ENCODE assay signal across 23 mouse cellular contexts in genomic region chr15:31398769-31399168, GRCm38 (mm10). TPM values are rescaled to one million over a fixed set of nuclear protein-coding genes. Genes with fewer than 3 reads are reported as not detected.
DNase-seq lines count a peak whose midpoint lies in the region; ATAC-seq and TF ChIP-seq lines count a peak whose summit lies in the region.
"Had no signal": no experiment of that assay in that cellular context is flagged by ENCODE, and none has a peak within 500 bp of the region (broad histone marks: within the 10 kb centered on the region; RNA-seq: fewer than 3 reads in every experiment).

No protein-coding gene starts in this region.

- DNase-seq in frontal cortex, postnatal 10 days (ENCODE audit: low spot score in 2 of 2) = no peak
- no peak for DNase-seq in layer of hippocampus, adult 2 months (ENCODE audit: low spot score in 2 of 2)
- no peak for DNase-seq in layer of hippocampus, postnatal 25 days (ENCODE audit: extremely low spot score in 1 of 2, low spot score in 1 of 2)
- peak; percentile 66 for DNase-seq in right cerebral cortex, postnatal 25 days
- DNase-seq in right cerebral cortex, postnatal 14 days = no peak
- DNase-seq in liver = no peak
- DNase-seq: adrenal gland, adult 8-10 months; cerebellum, adult 18-20 months; cerebellum, postnatal 14 days; kidney, adult 8-10 months; kidney, postnatal 10 days; lung, adult 2 months; lung, postnatal 14 days; thymus, postnatal 36 days had no signal

- no peak for TF ChIP-seq CTCF in layer of hippocampus, adult 2 months (conservative IDR thresholded peaks at IDR 0.05)

- peak overlapping the region; percentile 54 for H3K27ac ChIP-seq in layer of hippocampus, adult 2 months
- H3K27ac ChIP-seq: embryonic facial prominence, embryonic 12.5 days; hindbrain, embryonic 15.5 days; limb, embryonic 12.5 days; liver, embryonic 12.5 days; neural tube, embryonic 15.5 days; stomach, embryonic 15.5 days had no signal

- ATAC-seq in frontal cortex, adult (ENCODE audit: low TSS enrichment) = peak; percentile 66
- ATAC-seq: activated CD4-positive, CD25-positive, alpha-beta regulatory T cell, adult 4 months; liver, embryonic 12.5 days had no signal

- no peak overlapping the region for H3K4me3 ChIP-seq in layer of hippocampus, adult 2 months
- H3K4me3 ChIP-seq: embryonic facial prominence, embryonic 12.5 days; hindbrain, embryonic 15.5 days; limb, embryonic 12.5 days; liver, embryonic 12.5 days; neural tube, embryonic 15.5 days; stomach, embryonic 15.5 days had no signal

RNA-seq across cellular contexts. Expression of gene Ankrd33b, which starts 31.2 kb away (rescaled TPM):
- 10 to 100 TPM; 58.7 to 59.4 TPM for total RNA-seq in layer of hippocampus, adult 2 months (2021)
- 10 to 100 TPM; 45.8 to 52.8 TPM for total RNA-seq in layer of hippocampus, postnatal 25 days (2021)

RNA-seq across cellular contexts. Expression of gene Ropn1l, which starts 54.8 kb away (rescaled TPM):
- 1 to 10 TPM in 1 of 2 experiments, under 1 TPM in 1; 0.88 to 1.2 TPM for total RNA-seq in layer of hippocampus, adult 2 months (2021)
- 1 to 10 TPM; 1.3 to 1.5 TPM for total RNA-seq in layer of hippocampus, postnatal 25 days (2021)
- total RNA-seq: hematopoietic stem cell, adult 5-6 weeks had no signal
